Mouse (Mus musculus): ENCODE measurements around the gene Fxyd1. TPM values are rescaled to one million over a fixed set of nuclear protein-coding genes. Genes with fewer than 3 reads are reported as not detected.

The Fxyd1 gene
- 62.6 and 71.9 TPM in 2 replicates for polyA plus RNA-seq (2015; fragmentation: Nextera tagmentation; extraction: Ambion mirVana)

DNA sequence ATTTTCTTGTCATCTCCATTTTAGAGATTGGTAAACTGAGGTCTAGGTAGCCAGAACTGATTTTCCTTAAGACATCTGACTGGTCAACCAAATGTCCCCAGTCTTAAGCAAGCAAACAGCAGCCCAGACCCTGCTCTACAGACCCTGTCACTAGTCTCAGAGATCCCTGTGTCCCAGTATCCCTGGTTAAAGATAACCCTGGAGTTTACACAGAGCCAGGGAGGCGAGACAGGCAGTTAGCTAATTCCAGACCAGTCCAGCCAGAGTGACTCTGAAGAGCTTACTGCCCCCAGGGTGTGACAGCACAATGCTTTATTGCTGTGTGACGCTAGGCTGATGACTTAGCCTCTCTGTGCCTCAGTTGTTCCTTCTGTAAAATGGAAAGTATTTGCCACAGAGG is at the start of gene Fxyd1:
Gene Fxyd1, minus strand, starts transcription at position 129 of the 400 bp plus-strand sequence.
- no peaks in the 10 kb centered on the region for H3K36me3 ChIP-seq (ENCODE audit: control insufficient read depth, insufficient read depth, low read length)
- peaks cover 19% of the 10 kb centered on the region for H3K27me3 ChIP-seq (replicated peaks; ENCODE audit: control insufficient read depth, insufficient read depth, low read length)
- no peak within 1 kb of the TSS for H3K27ac ChIP-seq (ENCODE audit: low read length)
- H3K4me1 ChIP-seq (ENCODE audit: control insufficient read depth, insufficient read depth, low read length): peaks cover 26% of the 10 kb centered on the region
- 63% methylated on average over 2 of the region's 2 CpGs for WGBS
- ATAC-seq: no peak
- 0 out of 2 replicates have a peak within 1 kb of the TSS, but pooled peaks have one; percentile 61 for H3K9ac ChIP-seq (ENCODE audit: low read depth, low read length)
- no peaks in the 10 kb centered on the region for H3K9me3 ChIP-seq (ENCODE audit: control insufficient read depth, low read length)
- H3K4me2 ChIP-seq (ENCODE audit: low read depth, low read length): no peak within 1 kb of the TSS
- no peak within 1 kb of the TSS for H3K4me3 ChIP-seq (ENCODE audit: low read length)

DNA sequence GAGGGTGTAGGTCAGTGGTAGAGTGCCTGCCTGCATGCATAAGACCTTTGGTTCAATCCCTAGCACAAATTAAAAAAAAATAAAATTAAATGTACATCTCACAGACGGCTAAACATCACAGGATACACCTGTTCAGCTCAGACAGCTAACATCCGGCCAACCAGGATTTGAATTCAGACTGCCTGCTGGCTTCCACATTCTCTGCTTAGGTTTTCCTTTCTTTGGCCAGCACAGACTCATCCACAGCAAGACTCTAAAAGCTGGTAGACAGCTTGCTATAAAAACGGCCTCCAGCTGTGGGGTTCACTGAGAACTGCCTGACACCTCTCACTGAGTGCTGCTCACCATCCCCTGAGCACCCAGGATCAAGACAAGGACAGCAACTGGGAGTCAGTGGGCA is 49.2 kb upstream of the Fxyd1 start:
- no peak overlapping the region for H3K4me2 ChIP-seq (ENCODE audit: low read depth, low read length)
- H3K4me3 ChIP-seq (ENCODE audit: low read length): no peak overlapping the region
- no peaks in the 10 kb centered on the region for H3K9me3 ChIP-seq (ENCODE audit: control insufficient read depth, low read length)
- ATAC-seq: no peak
- H3K9ac ChIP-seq (ENCODE audit: low read depth, low read length): no peak overlapping the region
- no peak overlapping the region for H3K27ac ChIP-seq (ENCODE audit: low read length)
- no peaks in the 10 kb centered on the region for H3K27me3 ChIP-seq (replicated peaks; ENCODE audit: control insufficient read depth, insufficient read depth, low read length)
- H3K4me1 ChIP-seq (ENCODE audit: control insufficient read depth, insufficient read depth, low read length): no peaks in the 10 kb centered on the region
- H3K36me3 ChIP-seq (ENCODE audit: control insufficient read depth, insufficient read depth, low read length): no peaks in the 10 kb centered on the region
- WGBS: 62% methylated on average over 3 of the region's 3 CpGs

- Histone ChIP-seq H3K9me3 (ENCODE audit: control insufficient read depth, low read length) (no peaks in the 10 kb centered on the region), H3K4me1 (ENCODE audit: control insufficient read depth, insufficient read depth, low read length) (no peaks in the 10 kb centered on the region), H3K9ac (ENCODE audit: low read depth, low read length) (no peak overlapping the region), H3K4me2 (ENCODE audit: low read depth, low read length) (no peak overlapping the region), H3K4me3 (ENCODE audit: low read length) (no peak overlapping the region), H3K27ac (ENCODE audit: low read length) (no peak overlapping the region), H3K27me3 (replicated peaks; ENCODE audit: control insufficient read depth, insufficient read depth, low read length) (no peaks in the 10 kb centered on the region), H3K36me3 (ENCODE audit: control insufficient read depth, insufficient read depth, low read length) (no peaks in the 10 kb centered on the region)
- 0 out of 2 replicates have a peak, but pooled peaks have one; percentile 16 for ATAC-seq
- WGBS: 63% methylated on average over 15 of the region's 15 CpGs
Observed at GRCm38 (mm10) chr7:31105061-31105768, 48.2 kb upstream of the Fxyd1 start.

DNA sequence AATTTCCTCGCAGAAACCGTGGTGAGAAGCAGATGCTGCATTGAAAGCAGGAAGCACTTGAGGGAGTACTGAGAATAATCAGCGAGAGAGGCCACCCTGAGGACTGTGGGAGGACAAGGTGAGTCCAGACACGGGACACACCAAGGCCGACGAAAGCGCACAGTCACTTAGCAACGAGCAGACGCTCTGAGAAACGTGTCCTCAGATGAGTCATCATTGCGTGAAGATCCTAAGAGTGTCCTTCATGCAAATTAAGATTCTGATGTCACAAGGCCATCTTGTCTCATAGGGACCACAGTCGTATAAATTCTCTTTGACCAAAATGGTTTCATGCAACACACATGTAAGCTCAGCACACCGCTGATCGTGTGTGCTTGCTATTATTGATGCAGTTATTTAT is 43.8 kb upstream of the Fxyd1 start:
- H3K27me3 ChIP-seq (replicated peaks; ENCODE audit: control insufficient read depth, insufficient read depth, low read length): no peaks in the 10 kb centered on the region
- 74% methylated on average over 14 of the region's 14 CpGs for WGBS
- H3K4me1 ChIP-seq (ENCODE audit: control insufficient read depth, insufficient read depth, low read length): no peaks in the 10 kb centered on the region
- ATAC-seq: no peak
- H3K4me2 ChIP-seq (ENCODE audit: low read depth, low read length): no peak overlapping the region
- H3K4me3 ChIP-seq (ENCODE audit: low read length): no peak overlapping the region
- no peaks in the 10 kb centered on the region for H3K9me3 ChIP-seq (ENCODE audit: control insufficient read depth, low read length)
- no peaks in the 10 kb centered on the region for H3K36me3 ChIP-seq (ENCODE audit: control insufficient read depth, insufficient read depth, low read length)
- H3K27ac ChIP-seq (ENCODE audit: low read length): no peak overlapping the region
- no peak overlapping the region for H3K9ac ChIP-seq (ENCODE audit: low read depth, low read length)

DNA sequence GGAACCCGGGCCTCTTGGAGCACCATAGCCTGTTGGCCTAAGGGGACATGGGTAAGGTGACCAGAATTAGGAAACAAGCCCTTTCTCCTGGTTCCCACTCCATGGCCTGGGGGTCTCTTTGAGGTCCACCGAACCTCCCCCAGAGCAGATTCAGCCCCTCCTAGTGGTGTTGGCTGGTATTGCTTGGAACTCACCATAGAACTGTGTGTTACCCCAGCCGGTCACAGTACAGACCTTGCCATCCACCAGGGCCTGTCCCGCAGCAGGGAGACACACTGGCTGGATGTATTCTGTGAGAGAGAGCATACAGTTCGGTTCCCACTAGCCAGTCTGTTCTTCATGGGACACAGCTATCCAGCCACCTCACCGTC is 42.6 kb upstream of the Fxyd1 start:
- Histone ChIP-seq H3K4me3 (ENCODE audit: low read length) (no peak overlapping the region), H3K4me1 (ENCODE audit: control insufficient read depth, insufficient read depth, low read length) (no peaks in the 10 kb centered on the region), H3K27me3 (replicated peaks; ENCODE audit: control insufficient read depth, insufficient read depth, low read length) (no peaks in the 10 kb centered on the region), H3K9ac (ENCODE audit: low read depth, low read length) (no peak overlapping the region), H3K4me2 (ENCODE audit: low read depth, low read length) (no peak overlapping the region), H3K9me3 (ENCODE audit: control insufficient read depth, low read length) (no peaks in the 10 kb centered on the region), H3K27ac (ENCODE audit: low read length) (no peak overlapping the region), H3K36me3 (ENCODE audit: control insufficient read depth, insufficient read depth, low read length) (no peaks in the 10 kb centered on the region)
- WGBS: 90% methylated on average over 6 of the region's 6 CpGs
- no peak for ATAC-seq

DNA sequence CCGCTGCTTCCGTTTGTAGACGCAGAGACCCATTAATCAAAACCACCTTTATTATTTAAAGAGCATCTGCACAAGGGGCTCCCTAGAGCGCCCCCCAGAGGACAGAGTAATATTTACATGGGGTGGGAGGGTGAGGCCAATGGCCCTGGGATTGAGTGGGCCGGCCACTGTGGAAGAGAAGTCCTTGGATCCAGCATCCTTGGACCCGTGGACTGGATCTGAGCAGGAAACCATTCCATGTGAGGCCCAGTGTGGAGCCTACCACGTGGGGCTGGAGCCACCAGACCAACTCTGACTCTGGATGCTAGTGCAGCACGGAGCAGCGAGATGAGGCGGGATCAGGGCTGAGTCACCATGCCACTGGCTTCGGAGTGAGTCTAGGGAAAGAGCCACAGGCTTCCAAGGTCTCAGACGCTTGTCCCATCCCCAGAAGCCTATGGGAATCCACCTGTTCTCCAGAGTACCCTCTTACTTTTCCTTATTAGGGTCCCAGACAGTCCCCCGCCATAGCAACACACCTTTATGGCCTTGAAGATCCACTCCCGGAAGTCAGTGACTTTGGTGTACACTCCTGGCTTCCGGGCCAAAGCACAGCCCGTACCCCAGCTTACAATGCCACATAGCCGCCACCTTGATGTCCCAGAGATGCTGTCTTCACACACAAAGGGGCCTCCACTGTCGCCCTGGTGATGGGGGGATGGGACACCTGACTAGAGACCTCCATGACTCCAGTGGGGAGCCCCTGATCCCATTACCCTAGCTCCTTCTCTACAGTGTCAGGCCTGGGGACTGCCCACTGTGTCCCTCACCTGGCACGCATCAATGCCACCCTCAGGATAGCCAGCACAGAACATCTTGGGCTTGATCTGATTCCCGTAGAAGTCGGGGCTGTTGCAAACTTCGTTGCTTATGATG is 42.0 kb upstream of the Fxyd1 start:
- ATAC-seq: no peak; the same call in 1 of the 2 replicates
- no peak overlapping the region for H3K4me3 ChIP-seq (ENCODE audit: low read length)
- H3K27ac ChIP-seq (ENCODE audit: low read length): no peak overlapping the region
- H3K36me3 ChIP-seq (ENCODE audit: control insufficient read depth, insufficient read depth, low read length): no peaks in the 10 kb centered on the region
- H3K4me2 ChIP-seq (ENCODE audit: low read depth, low read length): no peak overlapping the region
- no peaks in the 10 kb centered on the region for H3K4me1 ChIP-seq (ENCODE audit: control insufficient read depth, insufficient read depth, low read length)
- no peak overlapping the region for H3K9ac ChIP-seq (ENCODE audit: low read depth, low read length)
- H3K27me3 ChIP-seq (replicated peaks; ENCODE audit: control insufficient read depth, insufficient read depth, low read length): no peaks in the 10 kb centered on the region
- 77% methylated on average over 22 of the region's 22 CpGs for WGBS
- H3K9me3 ChIP-seq (ENCODE audit: control insufficient read depth, low read length): no peaks in the 10 kb centered on the region

DNA sequence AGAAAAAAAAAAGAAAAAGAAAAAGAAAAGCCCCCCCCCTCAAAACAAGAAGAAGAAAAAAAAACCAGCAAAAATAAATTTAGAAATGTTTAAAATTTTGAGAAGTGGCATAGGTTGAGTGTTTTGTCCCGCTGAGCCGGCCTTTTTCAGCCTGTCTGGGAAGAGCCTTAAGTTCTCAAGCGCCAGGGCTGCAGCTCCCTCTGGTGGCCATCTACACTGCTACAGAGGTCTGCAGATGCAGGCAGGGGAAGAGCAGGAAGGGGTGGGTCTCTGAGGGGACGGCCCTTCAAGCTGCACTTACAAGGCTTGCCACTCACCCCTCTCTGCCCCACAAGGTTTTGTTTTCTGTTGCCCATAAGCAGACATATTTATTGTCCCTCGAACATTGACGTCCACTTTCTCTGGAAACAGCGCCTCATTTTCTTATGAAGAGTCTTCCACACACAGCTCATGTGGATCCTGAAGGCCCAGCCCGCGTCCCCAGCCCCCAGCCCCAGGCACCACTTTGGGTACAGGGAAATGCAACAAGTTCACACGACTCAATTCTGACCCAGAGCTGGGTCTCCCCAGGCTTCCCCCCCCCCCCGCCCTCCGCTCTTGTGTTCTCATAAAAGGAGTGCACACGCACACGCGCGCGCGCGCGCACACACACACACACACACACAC is 40.7 kb upstream of the Fxyd1 start:
- Histone ChIP-seq H3K9me3 (ENCODE audit: control insufficient read depth, low read length) (no peaks in the 10 kb centered on the region), H3K27me3 (replicated peaks; ENCODE audit: control insufficient read depth, insufficient read depth, low read length) (no peaks in the 10 kb centered on the region), H3K27ac (ENCODE audit: low read length) (no peak overlapping the region), H3K4me2 (ENCODE audit: low read depth, low read length) (peak overlapping the region; percentile 49), H3K4me1 (ENCODE audit: control insufficient read depth, insufficient read depth, low read length) (no peaks in the 10 kb centered on the region), H3K4me3 (ENCODE audit: low read length) (peak overlapping the region; percentile 26), H3K36me3 (ENCODE audit: control insufficient read depth, insufficient read depth, low read length) (no peaks in the 10 kb centered on the region), H3K9ac (ENCODE audit: low read depth, low read length) (no peak overlapping the region)
- peak; percentile 94 for ATAC-seq
- WGBS: 41% methylated on average over 20 of the region's 20 CpGs

- H3K9ac ChIP-seq (ENCODE audit: low read depth, low read length): no peak overlapping the region
- H3K9me3 ChIP-seq (ENCODE audit: control insufficient read depth, low read length): no peaks in the 10 kb centered on the region
- H3K4me2 ChIP-seq (ENCODE audit: low read depth, low read length): no peak overlapping the region
- no peaks in the 10 kb centered on the region for H3K4me1 ChIP-seq (ENCODE audit: control insufficient read depth, insufficient read depth, low read length)
- 74% methylated on average over 9 of the region's 9 CpGs for WGBS
- no peak for ATAC-seq
- no peaks in the 10 kb centered on the region for H3K27me3 ChIP-seq (replicated peaks; ENCODE audit: control insufficient read depth, insufficient read depth, low read length)
- no peaks in the 10 kb centered on the region for H3K36me3 ChIP-seq (ENCODE audit: control insufficient read depth, insufficient read depth, low read length)
- no peak overlapping the region for H3K4me3 ChIP-seq (ENCODE audit: low read length)
- H3K27ac ChIP-seq (ENCODE audit: low read length): no peak overlapping the region
Observed at GRCm38 (mm10) chr7:31096892-31097564, 40.0 kb upstream of the Fxyd1 start.
